Mouse (Mus musculus): Measurements from ENCODE around the gene Tbc1d8. TPM values are rescaled to one million over a fixed set of nuclear protein-coding genes. Genes with fewer than 3 reads are reported as not detected.

Tbc1d8 gene
- total and polyA plus RNA-seq, 3 experiments, result 5.2 to 6.3 (median 6.1) TPM

DNA sequence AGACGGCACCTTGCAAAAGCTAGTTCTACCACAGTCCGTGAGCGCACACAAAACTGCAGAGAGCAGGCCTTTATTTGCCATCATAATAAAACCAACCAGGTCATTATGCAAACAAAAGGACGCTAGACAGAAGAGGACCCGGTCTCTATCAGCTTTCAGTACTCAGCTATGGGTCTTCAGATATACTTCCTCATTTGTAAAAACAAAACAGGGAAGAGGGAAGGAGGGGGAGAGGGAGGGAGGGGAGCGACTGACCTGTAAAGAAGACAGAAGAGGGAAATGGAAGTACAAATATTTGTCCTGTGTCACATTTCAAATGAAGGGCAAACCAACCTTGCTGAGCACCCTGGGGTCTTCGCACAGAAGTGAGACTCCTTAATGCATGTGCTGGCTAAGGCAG, 69.9 kb downstream of the Tbc1d8 start:
- intact Hi-C loops (cut with DNase I), result no loop called here
- Histone ChIP-seq H3K4me3 (no peak overlapping the region), H3K27me3 (ENCODE audit: control insufficient read depth, insufficient read depth, low read length) (no peaks in the 10 kb centered on the region), H3K27ac (no peak overlapping the region), H3K79me2 (replicated peaks; ENCODE audit: control insufficient read depth, insufficient read depth, low read length) (no peaks in the 10 kb centered on the region), H3K4me1 (ENCODE audit: control insufficient read depth, insufficient read depth, low read length) (peaks cover 2% of the 10 kb centered on the region; the same call in 1 of the 2 replicates), H3K9ac (ENCODE audit: low read depth, low read length) (no peak overlapping the region), H3K36me3 (ENCODE audit: control insufficient read depth, insufficient read depth, low read length) (no peaks in the 10 kb centered on the region)
- TF ChIP-seq CTCF (IDR thresholded peaks at IDR 0.05), result no peak
- WGBS, result 68% methylated on average over 7 of the region's 7 CpGs
- no peak for DNase-seq

DNA sequence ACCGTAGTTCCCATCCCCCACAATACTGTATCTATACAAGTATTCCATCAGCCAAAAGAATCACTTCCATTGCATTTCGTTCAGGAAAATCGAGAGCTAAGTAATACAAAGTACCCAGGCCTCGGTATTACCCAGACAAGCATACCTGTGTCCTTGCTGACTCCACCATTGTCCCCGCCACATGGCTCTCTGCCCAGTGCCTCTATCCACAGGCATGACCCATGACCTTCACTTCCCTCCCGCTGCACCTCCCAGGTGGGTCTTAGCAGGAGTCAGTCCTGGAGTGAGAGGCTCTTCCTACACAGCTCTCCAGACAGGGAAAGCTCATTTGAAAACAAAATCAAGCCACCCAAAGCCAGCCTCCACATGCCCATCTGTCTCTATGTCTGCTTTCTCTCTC, 70.4 kb downstream of the Tbc1d8 start:
- TF ChIP-seq CTCF (IDR thresholded peaks at IDR 0.05) (no peak), POLR2A (IDR thresholded peaks at IDR 0.05; ENCODE audit: insufficient read depth, low read depth, low read length) (no peak), EP300 (IDR thresholded peaks at IDR 0.05; ENCODE audit: insufficient read depth, low read depth, low read length) (no peak)
- Histone ChIP-seq H3K27ac (no peak overlapping the region), H3K27me3 (ENCODE audit: control insufficient read depth, insufficient read depth, low read length) (no peaks in the 10 kb centered on the region), H3K9ac (ENCODE audit: low read depth, low read length) (no peak overlapping the region), H3K4me3 (no peak overlapping the region), H3K36me3 (ENCODE audit: control insufficient read depth, insufficient read depth, low read length) (no peaks in the 10 kb centered on the region), H3K79me2 (replicated peaks; ENCODE audit: control insufficient read depth, insufficient read depth, low read length) (no peaks in the 10 kb centered on the region), H3K4me1 (ENCODE audit: control insufficient read depth, insufficient read depth, low read length) (peaks cover 2% of the 10 kb centered on the region; the same call in 1 of the 2 replicates)
- WGBS, result 89% methylated on average over 6 of the region's 6 CpGs
- intact Hi-C loops (cut with DNase I), result no loop called here
- DNase-seq, result no peak

DNA sequence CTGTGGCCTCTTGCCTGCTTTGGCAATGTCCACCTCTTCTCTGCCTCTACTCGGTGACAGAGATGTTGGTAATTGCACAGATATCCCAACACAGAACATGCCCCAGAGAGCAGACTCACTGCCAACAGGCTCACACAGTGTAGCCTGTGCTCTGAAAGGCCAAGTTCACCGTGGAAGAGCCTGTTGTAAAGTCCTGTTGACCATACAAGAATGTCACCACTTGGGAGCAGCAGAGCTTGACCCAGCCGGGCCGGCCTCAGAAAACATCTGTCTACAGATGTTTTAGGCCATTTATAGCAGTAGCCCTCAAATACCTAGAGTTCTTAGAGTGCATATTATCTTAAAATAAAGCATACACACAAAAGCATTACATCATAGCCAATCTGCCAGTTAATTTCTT, 71.4 kb downstream of the Tbc1d8 start:
- no peak overlapping the region for H3K9ac ChIP-seq (ENCODE audit: low read depth, low read length)
- intact Hi-C loops (cut with DNase I), result no loop called here
- TF ChIP-seq EP300 (IDR thresholded peaks at IDR 0.05; ENCODE audit: insufficient read depth, low read depth, low read length) (no peak), CTCF (IDR thresholded peaks at IDR 0.05) (peak; percentile 68), POLR2A (IDR thresholded peaks at IDR 0.05; ENCODE audit: insufficient read depth, low read depth, low read length) (no peak)
- no peaks in the 10 kb centered on the region for H3K36me3 ChIP-seq (ENCODE audit: control insufficient read depth, insufficient read depth, low read length)
- no peak for DNase-seq
- no peak overlapping the region for H3K27ac ChIP-seq
- H3K79me2 ChIP-seq (replicated peaks; ENCODE audit: control insufficient read depth, insufficient read depth, low read length), result no peaks in the 10 kb centered on the region
- H3K4me3 ChIP-seq, result no peak overlapping the region
- 30% methylated on average over 4 of the region's 4 CpGs for WGBS
- H3K4me1 ChIP-seq (ENCODE audit: control insufficient read depth, insufficient read depth, low read length), result peaks cover 2% of the 10 kb centered on the region; the same call in 1 of the 2 replicates
- H3K27me3 ChIP-seq (ENCODE audit: control insufficient read depth, insufficient read depth, low read length), result no peaks in the 10 kb centered on the region

DNA sequence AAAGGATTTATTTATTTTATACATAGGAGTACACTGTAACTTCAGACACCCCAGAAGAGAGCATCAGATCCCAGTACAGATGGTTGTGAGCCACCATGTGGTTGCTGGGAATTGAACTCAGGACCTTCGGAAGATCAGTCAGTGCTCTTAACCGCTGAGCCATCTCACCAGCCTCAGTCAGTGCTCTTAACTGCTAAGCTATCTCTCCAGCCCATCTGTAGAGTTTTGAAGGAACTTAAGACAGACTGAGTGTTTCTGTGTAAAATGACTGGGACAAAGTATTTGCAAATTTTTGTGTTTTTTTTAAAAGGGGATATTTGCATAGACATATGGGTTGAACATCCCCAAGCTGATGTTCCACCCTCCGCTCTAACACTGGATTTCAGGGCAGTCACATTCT, 78.4 kb downstream of the Tbc1d8 start:
- Histone ChIP-seq H3K9ac (ENCODE audit: low read depth, low read length) (no peak overlapping the region), H3K4me1 (ENCODE audit: control insufficient read depth, insufficient read depth, low read length) (peaks cover 4% of the 10 kb centered on the region), H3K36me3 (ENCODE audit: control insufficient read depth, insufficient read depth, low read length) (no peaks in the 10 kb centered on the region), H3K4me3 (no peak overlapping the region), H3K79me2 (replicated peaks; ENCODE audit: control insufficient read depth, insufficient read depth, low read length) (no peaks in the 10 kb centered on the region), H3K27ac (no peak overlapping the region), H3K27me3 (ENCODE audit: control insufficient read depth, insufficient read depth, low read length) (no peaks in the 10 kb centered on the region)
- no peak for DNase-seq
- intact Hi-C loops (cut with DNase I), result no loop called here
- WGBS, result 96% methylated on average over 3 of the region's 3 CpGs
- TF ChIP-seq POLR2A (IDR thresholded peaks at IDR 0.05; ENCODE audit: insufficient read depth, low read depth, low read length) (no peak), EP300 (IDR thresholded peaks at IDR 0.05; ENCODE audit: insufficient read depth, low read depth, low read length) (no peak), CTCF (IDR thresholded peaks at IDR 0.05) (no peak)

DNA sequence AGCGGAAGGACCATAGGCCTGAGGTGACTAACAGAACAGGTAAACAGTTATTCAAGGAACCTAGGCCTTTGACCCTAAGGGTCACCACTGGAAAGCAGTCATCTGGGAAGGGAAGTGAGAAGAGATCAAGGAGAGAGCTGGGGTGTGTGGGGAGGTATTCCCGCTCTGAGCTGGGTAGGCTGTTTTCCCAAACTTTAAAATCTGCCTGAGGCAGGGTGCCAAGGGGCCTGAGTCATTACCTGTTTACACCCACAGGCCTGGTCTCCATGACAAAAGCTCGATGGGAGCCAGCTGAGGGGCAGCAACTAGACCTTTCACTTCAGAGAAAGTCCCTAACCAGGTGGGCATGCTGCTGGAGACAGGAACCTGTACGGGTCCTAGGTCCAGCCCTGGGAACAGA, 79.3 kb downstream of the Tbc1d8 start:
- TF ChIP-seq POLR2A (IDR thresholded peaks at IDR 0.05; ENCODE audit: insufficient read depth, low read depth, low read length), result no peak
- no peak for TF ChIP-seq CTCF (IDR thresholded peaks at IDR 0.05)
- TF ChIP-seq EP300 (IDR thresholded peaks at IDR 0.05; ENCODE audit: insufficient read depth, low read depth, low read length), result no peak
- intact Hi-C loops (cut with DNase I), result no loop called here
- H3K79me2 ChIP-seq (replicated peaks; ENCODE audit: control insufficient read depth, insufficient read depth, low read length), result no peaks in the 10 kb centered on the region
- 63% methylated on average over 4 of the region's 4 CpGs for WGBS
- no peak overlapping the region for H3K4me3 ChIP-seq
- H3K9ac ChIP-seq (ENCODE audit: low read depth, low read length), result no peak overlapping the region
- no peaks in the 10 kb centered on the region for H3K36me3 ChIP-seq (ENCODE audit: control insufficient read depth, insufficient read depth, low read length)
- no peaks in the 10 kb centered on the region for H3K27me3 ChIP-seq (ENCODE audit: control insufficient read depth, insufficient read depth, low read length)
- DNase-seq, result peak; percentile 32 to 50
- peaks cover 4% of the 10 kb centered on the region for H3K4me1 ChIP-seq (ENCODE audit: control insufficient read depth, insufficient read depth, low read length)
- no peak overlapping the region for H3K27ac ChIP-seq

DNA sequence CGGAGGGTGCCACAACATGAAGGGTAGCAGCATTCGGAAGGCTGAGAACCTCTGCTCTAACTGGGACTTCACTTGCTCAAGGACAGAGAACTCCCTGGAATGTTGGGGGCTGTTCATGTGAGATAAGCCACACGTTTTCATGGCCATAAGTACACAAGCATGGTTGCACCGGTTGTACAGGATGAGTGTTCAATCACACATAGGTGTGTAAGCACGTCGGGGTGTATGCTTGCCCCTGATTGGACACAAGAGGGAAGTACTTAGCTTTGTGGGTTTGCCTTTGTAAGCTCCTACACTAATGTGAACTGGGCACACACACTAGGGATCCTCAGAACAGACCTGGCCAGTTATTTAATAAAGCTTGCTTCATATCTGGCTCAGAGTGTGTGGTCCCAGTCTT, 80.3 kb downstream of the Tbc1d8 start:
- intact Hi-C loops (cut with DNase I), result no loop called here
- Histone ChIP-seq H3K9ac (ENCODE audit: low read depth, low read length) (no peak overlapping the region), H3K4me3 (no peak overlapping the region), H3K4me1 (ENCODE audit: control insufficient read depth, insufficient read depth, low read length) (peaks cover 5% of the 10 kb centered on the region), H3K79me2 (replicated peaks; ENCODE audit: control insufficient read depth, insufficient read depth, low read length) (no peaks in the 10 kb centered on the region), H3K27me3 (ENCODE audit: control insufficient read depth, insufficient read depth, low read length) (no peaks in the 10 kb centered on the region), H3K27ac (no peak overlapping the region), H3K36me3 (ENCODE audit: control insufficient read depth, insufficient read depth, low read length) (no peaks in the 10 kb centered on the region)
- 90% methylated on average over 6 of the region's 6 CpGs for WGBS
- DNase-seq, result no peak
- no peak for TF ChIP-seq EP300 (IDR thresholded peaks at IDR 0.05; ENCODE audit: insufficient read depth, low read depth, low read length)
- no peak for TF ChIP-seq CTCF (IDR thresholded peaks at IDR 0.05)
- no peak for TF ChIP-seq POLR2A (IDR thresholded peaks at IDR 0.05; ENCODE audit: insufficient read depth, low read depth, low read length)

Data from heart, adult 2 months (tissue).